Mouse (Mus musculus) forebrain, postnatal 0 days (tissue): ENCODE measurements around the gene Ndn. TPM values are rescaled to one million over a fixed set of nuclear protein-coding genes. Genes with fewer than 3 reads are reported as not detected.
A peak's percentile ranks its signal among the peaks of the same experiment; 100 is the strongest.

ENCODE experiments used
- ATAC-seq: fragments of 200-750 bp; cut with Nextera tagmentation; 2 replicates; pipeline ENCODE4 v1.8.0; 2017; ENCODE audit warnings: mild to moderate bottlenecking, moderate library complexity
- DNase-seq: peaks from one replicate; pipeline ENCODE4 v3.0.0-alpha.2; 2015
- H3K27ac ChIP-seq: fragments of 300-500 bp; sonication (generic); 2 replicates; pipeline ENCODE4 v1.5.1; 2014; ENCODE audit warnings: low read depth, mild to moderate bottlenecking, antibody characterized with exemption, low read length, moderate library complexity, mixed read lengths
- H3K27me3 ChIP-seq: fragments of 300-500 bp; sonication (generic); 2 replicates; pipeline ENCODE4 v1.6.1; 2014; ENCODE audit warnings: mild to moderate bottlenecking, low read length, mixed read lengths; ENCODE audit not compliant: insufficient read depth
- H3K36me3 ChIP-seq: fragments of 300-500 bp; sonication (generic); 2 replicates; pipeline ENCODE4 v1.6.1; 2014; ENCODE audit warnings: mild to moderate bottlenecking, moderate library complexity; ENCODE audit not compliant: insufficient read depth
- H3K4me1 ChIP-seq: fragments of 300-500 bp; sonication (generic); 2 replicates; pipeline ENCODE4 v1.6.1; 2014; ENCODE audit warnings: antibody characterized with exemption; ENCODE audit not compliant: insufficient read depth
- H3K4me2 ChIP-seq: fragments of 300-500 bp; sonication (generic); 2 replicates; pipeline ENCODE4 v1.6.1; 2014; ENCODE audit warnings: low read depth, mild to moderate bottlenecking, moderate library complexity
- H3K4me3 ChIP-seq: fragments of 300-500 bp; sonication (generic); 2 replicates; pipeline ENCODE4 v1.5.1; 2014; ENCODE audit warnings: low read depth, low read length, mixed read lengths
- H3K9ac ChIP-seq: fragments of 300-500 bp; sonication (generic); 2 replicates; pipeline ENCODE4 v1.6.1; 2014; ENCODE audit warnings: mild to moderate bottlenecking
- H3K9me3 ChIP-seq: fragments of 300-500 bp; sonication (generic); 2 replicates; pipeline ENCODE4 v1.6.1; 2016; ENCODE audit warnings: low read length
- CTCF ChIP-seq: sonication (generic); IDR thresholded peaks from 2 replicates; pipeline ENCODE4 v1.5.1; 2016; ENCODE audit warnings: antibody characterized with exemption, control low read depth, low read depth
- WGBS: fragments of 180-500 bp; shearing (Covaris S2); extraction: QIAGEN DNeasy Blood & Tissue Kit; methylation state at CpG from one replicate; pipeline ENCODE4 v1.1.7; 2014; 5-methylcytosine and 5-hydroxymethylcytosine counted together
- polyA plus RNA-seq: library from polyadenylated mRNA; unstranded; fragments of >200 nt; fragmentation: Nextera tagmentation; extraction: Ambion mirVana; gene quantifications from 2 replicates; pipeline ENCODE4 v1.2.1, GENCODE M21; 2015
- total RNA-seq: library from RNA; depleted of rRNA; stranded (reverse); fragments of >200 nt; gene quantifications from 2 replicates; pipeline ENCODE4 v1.2.3, GENCODE M21; 2014; rRNA removed

Gene Ndn
- total and polyA plus RNA-seq, 2 experiments from 2014 or later = 512 to 638 TPM

- no peaks in the 10 kb centered on the region for H3K9me3 ChIP-seq
- no peaks in the 10 kb centered on the region for H3K36me3 ChIP-seq
- H3K27me3 ChIP-seq = no peaks in the 10 kb centered on the region
- H3K27ac ChIP-seq = no peak overlapping the region
- WGBS = 16% methylated on average over 2 of the region's 2 CpGs
- H3K4me1 ChIP-seq = no peaks in the 10 kb centered on the region
- no peak overlapping the region for H3K4me2 ChIP-seq
- ATAC-seq = peak; percentile 86
- peak; percentile 81 for DNase-seq
- H3K9ac ChIP-seq = no peak overlapping the region
- TF ChIP-seq CTCF = peak; percentile 82
- H3K4me3 ChIP-seq = no peak overlapping the region
These were observed 36.0 kb downstream of the Ndn start for GRCm38 (mm10) chr7:62382391-62382790.

GRCm38 (mm10) chr7:62388291-62388690 lies 41.9 kb downstream of the Ndn start:
- Histone ChIP-seq H3K9ac (no peak overlapping the region), H3K36me3 (no peaks in the 10 kb centered on the region), H3K27me3 (no peaks in the 10 kb centered on the region), H3K27ac (no peak overlapping the region), H3K4me2 (no peak overlapping the region), H3K9me3 (no peaks in the 10 kb centered on the region), H3K4me1 (no peaks in the 10 kb centered on the region), H3K4me3 (no peak overlapping the region)
- WGBS = 47% methylated on average over 4 of the region's 4 CpGs
- ATAC-seq (no peak), DNase-seq (no peak)
- peak; percentile 56 for TF ChIP-seq CTCF

GRCm38 (mm10) chr7:62392202-62392601 lies 45.8 kb downstream of the Ndn start:
- Histone ChIP-seq H3K4me2 (no peak overlapping the region), H3K9ac (no peak overlapping the region), H3K36me3 (no peaks in the 10 kb centered on the region), H3K9me3 (no peaks in the 10 kb centered on the region), H3K27me3 (no peaks in the 10 kb centered on the region), H3K4me3 (no peak overlapping the region), H3K4me1 (no peaks in the 10 kb centered on the region), H3K27ac (no peak overlapping the region)
- no peak for TF ChIP-seq CTCF
- ATAC-seq (no peak), DNase-seq (no peak)
- WGBS = 31% methylated on average over 1 of the region's 1 CpGs

Other genes with a start within 250 kb of the Ndn start
- gene Magel2, start 30.4 kb downstream of the Ndn start, total RNA-seq = 8.7 and 21.4 TPM in 2 replicates
- gene Magel2, start 30.4 kb downstream of the Ndn start, polyA plus RNA-seq = 4.1 and 8.6 TPM in 2 replicates
- gene Mkrn3, start 73.6 kb downstream of the Ndn start, total RNA-seq = 31.2 and 39.7 TPM in 2 replicates
- 19.8 and 23.6 TPM in 2 replicates for gene Mkrn3, start 73.6 kb downstream of the Ndn start, polyA plus RNA-seq
- 4.2 and 5.7 TPM in 2 replicates for gene Peg12, start 117.9 kb downstream of the Ndn start, total RNA-seq
- gene Peg12, start 117.9 kb downstream of the Ndn start, polyA plus RNA-seq = 6.5 and 6.9 TPM in 2 replicates